Mouse (Mus musculus) liver, adult 2 months (tissue): ENCODE data around the gene Chd5. TPM values are rescaled to one million over a fixed set of nuclear protein-coding genes. Genes with fewer than 3 reads are reported as not detected.

Experiments used
- DNase-seq: peaks from one replicate; pipeline ENCODE4 v3.0.0-alpha.2; 2011; ENCODE audit warnings: low read depth, low spot score; ENCODE audit errors: extremely low read depth
- H3K27ac ChIP-seq: fragments of 200-500 bp; replicated peaks from 2 replicates; pipeline ENCODE4 v1.5.1; 2012; ENCODE audit warnings: low read depth, mild to moderate bottlenecking, control low read depth, inconsistent platforms, low read length; ENCODE audit not compliant: insufficient read depth
- H3K27me3 ChIP-seq: fragments of 200-500 bp; 2 replicates; pipeline ENCODE4 v1.6.1; 2012; ENCODE audit warnings: mild to moderate bottlenecking, moderate library complexity, low read length, inconsistent platforms; ENCODE audit not compliant: control insufficient read depth, insufficient read depth
- H3K36me3 ChIP-seq: fragments of 200-500 bp; 2 replicates; pipeline ENCODE4 v1.6.1; 2012; ENCODE audit warnings: low read length, inconsistent platforms; ENCODE audit not compliant: control insufficient read depth, insufficient read depth
- H3K4me1 ChIP-seq: fragments of 200-500 bp; 2 replicates; pipeline ENCODE4 v1.6.1; 2011; ENCODE audit warnings: low read length; ENCODE audit not compliant: control insufficient read depth, insufficient read depth
- H3K4me3 ChIP-seq: fragments of 200-500 bp; 2 replicates; pipeline ENCODE4 v1.5.1; 2011; ENCODE audit warnings: low read depth, mild to moderate bottlenecking, control low read depth, low read length, moderate library complexity; ENCODE audit not compliant: insufficient read depth
- H3K79me2 ChIP-seq: fragments of 200-500 bp; 2 replicates; pipeline ENCODE4 v1.6.1; 2012; ENCODE audit warnings: inconsistent platforms, mild to moderate bottlenecking, low read length, moderate library complexity; ENCODE audit not compliant: control insufficient read depth, insufficient read depth
- H3K9ac ChIP-seq: fragments of 200-500 bp; 2 replicates; pipeline ENCODE4 v1.6.1; 2012; ENCODE audit warnings: low read depth, mild to moderate bottlenecking, control low read depth, inconsistent platforms, low read length
- CTCF ChIP-seq: fragments of 200-500 bp; IDR thresholded peaks from 2 replicates; pipeline ENCODE4 v1.5.1; 2011; ENCODE audit warnings: low read depth, low read length, control low read depth
- POLR2A ChIP-seq: fragments of 200-500 bp; IDR thresholded peaks from 2 replicates; pipeline ENCODE4 v1.6.1; 2011; ENCODE audit warnings: low read length, control low read depth; ENCODE audit not compliant: insufficient read depth; ENCODE audit errors: extremely low read depth
- WGBS: fragments of 180-500 bp; shearing (Covaris S2); methylation state at CpG from one replicate; pipeline ENCODE4 v1.1.7; 2018; 5-methylcytosine and 5-hydroxymethylcytosine counted together
- polyA plus RNA-seq: library from polyadenylated mRNA; depleted of rRNA; stranded (reverse); fragments of >200 nt; gene quantifications from 2 replicates; pipeline ENCODE4 v1.2.3, GENCODE M21; 2012; rRNA removed
- total RNA-seq: library from RNA; depleted of rRNA; stranded (reverse); fragments of >200 nt; gene quantifications from 2 replicates; pipeline ENCODE4 v1.2.3, GENCODE M21; 2014; rRNA removed

The Chd5 gene
- under 0.01 TPM in 1 of 2 replicates, not detected in the other for total RNA-seq
- not detected in 2 replicates for polyA plus RNA-seq

- Histone ChIP-seq H3K79me2 (no peaks in the 10 kb centered on the region), H3K36me3 (no peaks in the 10 kb centered on the region; the same call in 1 of the 2 replicates), H3K4me3 (no peak within 1 kb of the TSS), H3K27me3 (peaks cover 11% of the 10 kb centered on the region), H3K9ac (no peak within 1 kb of the TSS), H3K27ac (no peak within 1 kb of the TSS), H3K4me1 (no peaks in the 10 kb centered on the region)
- 3% methylated on average over 107 of the region's 120 CpGs for WGBS
- TF ChIP-seq POLR2A, result no peak
- TF ChIP-seq CTCF, result no peak
- no peak for DNase-seq
Observed at GRCm38 (mm10) chr4:152338419-152339292, at the start of gene Chd5. Gene Chd5 (plus strand): TSS chr4:152338651.

- 4% methylated on average over 39 of the region's 39 CpGs for WGBS
Observed at GRCm38 (mm10) chr4:152290385-152290784, 48.1 kb upstream of the Chd5 start.

GRCm38 (mm10) chr4:152290991-152291390 is 47.5 kb upstream of the Chd5 start:
- H3K4me1 ChIP-seq, result no peaks in the 10 kb centered on the region
- no peak overlapping the region for H3K4me3 ChIP-seq
- H3K79me2 ChIP-seq, result no peaks in the 10 kb centered on the region
- TF ChIP-seq POLR2A, result no peak
- TF ChIP-seq CTCF, result no peak
- WGBS, result 34% methylated on average over 11 of the region's 11 CpGs
- H3K27ac ChIP-seq, result no peak overlapping the region
- H3K36me3 ChIP-seq, result no peaks in the 10 kb centered on the region
- peaks cover 23% of the 10 kb centered on the region for H3K27me3 ChIP-seq
- no peak for DNase-seq
- no peak overlapping the region for H3K9ac ChIP-seq

More at GRCm38 (mm10) chr4:152290385-152290784, 48.1 kb upstream of the Chd5 start:
- Histone ChIP-seq H3K9ac (no peak overlapping the region), H3K4me1 (no peaks in the 10 kb centered on the region), H3K27ac (no peak overlapping the region), H3K36me3 (no peaks in the 10 kb centered on the region), H3K27me3 (peaks cover 23% of the 10 kb centered on the region), H3K79me2 (no peaks in the 10 kb centered on the region), H3K4me3 (no peak overlapping the region)
- TF ChIP-seq POLR2A, result no peak
- TF ChIP-seq CTCF, result no peak
- DNase-seq, result no peak

- H3K9ac ChIP-seq, result no peak within 1 kb of the TSS
- WGBS, result 44% methylated on average over 6 of the region's 6 CpGs
Observed at GRCm38 (mm10) chr4:152291562-152291961, 46.9 kb upstream of the Chd5 start, which contains the start of gene Hes3. Gene Hes3 (minus strand): TSS chr4:152291662.

GRCm38 (mm10) chr4:152292102-152292765 is 46.2 kb upstream of the Chd5 start:
- Histone ChIP-seq H3K79me2 (no peaks in the 10 kb centered on the region), H3K27ac (no peak overlapping the region), H3K9ac (no peak overlapping the region), H3K4me3 (no peak overlapping the region), H3K36me3 (no peaks in the 10 kb centered on the region), H3K4me1 (peaks cover 2% of the 10 kb centered on the region; the same call in 1 of the 2 replicates), H3K27me3 (peaks cover 11% of the 10 kb centered on the region)
- 38% methylated on average over 12 of the region's 12 CpGs for WGBS
- TF ChIP-seq CTCF (no peak), POLR2A (no peak)
- no peak for DNase-seq

More at GRCm38 (mm10) chr4:152291562-152291961, 46.9 kb upstream of the Chd5 start, which contains the start of gene Hes3:
- no peak within 1 kb of the TSS for H3K27ac ChIP-seq
- H3K79me2 ChIP-seq, result no peaks in the 10 kb centered on the region
- peaks cover 17% of the 10 kb centered on the region for H3K27me3 ChIP-seq
- TF ChIP-seq POLR2A, result no peak
- no peak for TF ChIP-seq CTCF
- H3K4me3 ChIP-seq, result no peak within 1 kb of the TSS
- H3K36me3 ChIP-seq, result no peaks in the 10 kb centered on the region
- no peak for DNase-seq
- peaks cover 2% of the 10 kb centered on the region; the same call in 1 of the 2 replicates for H3K4me1 ChIP-seq
